Mouse (Mus musculus) left cerebral cortex, adult 2 months (tissue): ENCODE results near the gene D630039A03Rik. TPM values are rescaled to one million over a fixed set of nuclear protein-coding genes. Genes with fewer than 3 reads are reported as not detected.
"Not testable (repeated sequence)": the region's sequence is repeated elsewhere in the genome, so short reads cannot be mapped to it uniquely, and the experiment has no call there.

ENCODE experiments used
- DNase-seq, 2 experiments: peaks; one replicate each; pipeline ENCODE4 v3.0.0; 2021 to 2022; ENCODE audit warnings: low spot score in 2 of 2, mixed read lengths in 1 of 2; ENCODE audit errors: extremely low spot score in 1 of 2
- H3K27ac ChIP-seq: fragments of 200-600 bp; 2 replicates; pipeline ENCODE4 v1.8.1; 2022
- H3K4me3 ChIP-seq: fragments of 200-600 bp; 2 replicates; pipeline ENCODE4 v1.8.1; 2022
- CTCF ChIP-seq: fragments of 200-600 bp; IDR thresholded peaks from 2 replicates; pipeline ENCODE4 v1.8.1; 2022; ENCODE audit warnings: antibody characterized with exemption, mild to moderate bottlenecking, moderate library complexity
- intact Hi-C: fragments of 180-260 bp; cut with DNase I; formaldehyde crosslinking; loops from one replicate; pipeline ENCODE4 v1.15.1; 2025
- total RNA-seq, 2 experiments: library from RNA; stranded (reverse); gene quantifications; 2 replicates each; pipeline ENCODE4 v1.2.3; 2021

D630039A03Rik gene
- total RNA-seq, 2 experiments from 2014 or later, result 0.27 to 0.42 TPM

DNA sequence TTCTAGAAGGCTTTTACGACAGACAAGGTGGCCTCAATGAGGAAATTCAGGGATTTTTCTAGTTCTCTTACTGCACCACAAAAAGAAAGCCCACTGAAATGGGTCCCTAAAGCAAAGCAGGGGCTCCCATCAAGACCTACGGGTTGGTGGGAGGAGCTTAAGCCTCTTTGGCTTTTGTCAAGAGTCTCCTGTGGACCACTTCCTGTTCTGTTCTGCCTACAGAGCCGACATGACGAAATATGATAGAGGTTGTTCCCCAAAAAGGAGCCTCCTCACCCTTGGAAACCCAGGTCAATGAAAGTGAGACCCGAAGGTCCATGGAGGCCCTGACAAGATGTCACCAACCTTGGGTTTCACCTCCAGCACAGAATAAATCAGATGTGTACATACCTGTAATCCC is 13.5 kb downstream of the D630039A03Rik start:
- Histone ChIP-seq H3K4me3 (no peak overlapping the region), H3K27ac (no peak overlapping the region)
- intact Hi-C loops, result loop anchor here (10.0 kb wide), 1 partner anchor 352 kb away; no protein-coding TSS in a partner anchor
- no peak for DNase-seq
- TF ChIP-seq CTCF, result no peak

DNA sequence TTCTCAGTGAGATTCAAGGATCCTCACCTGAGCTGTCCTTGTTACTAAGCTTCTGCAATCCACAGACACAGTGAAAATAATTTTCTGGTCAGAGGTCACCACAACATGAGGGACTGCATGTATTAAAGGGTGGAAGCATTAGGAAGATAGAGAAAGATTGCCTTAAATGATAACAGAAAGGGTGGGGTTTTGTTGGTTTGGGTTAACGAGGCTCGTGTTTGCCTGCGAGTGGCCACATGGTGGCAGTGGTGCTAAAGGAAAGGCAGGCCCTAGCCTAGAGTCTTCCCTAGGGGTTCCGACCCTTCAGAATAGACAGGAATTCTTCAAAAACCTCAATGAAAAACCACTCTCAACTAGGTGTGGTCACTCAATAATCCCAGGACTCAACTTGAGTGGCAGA is 14.9 kb downstream of the D630039A03Rik start:
- DNase-seq, result peak; percentile 33 to 48
- intact Hi-C loops, result loop anchor here (1.0 to 10.0 kb wide), 2 partner anchors 178 to 354 kb away; no protein-coding TSS in a partner anchor
- Histone ChIP-seq H3K27ac (no peak overlapping the region), H3K4me3 (no peak overlapping the region)
- peak; percentile 77 for TF ChIP-seq CTCF

DNA sequence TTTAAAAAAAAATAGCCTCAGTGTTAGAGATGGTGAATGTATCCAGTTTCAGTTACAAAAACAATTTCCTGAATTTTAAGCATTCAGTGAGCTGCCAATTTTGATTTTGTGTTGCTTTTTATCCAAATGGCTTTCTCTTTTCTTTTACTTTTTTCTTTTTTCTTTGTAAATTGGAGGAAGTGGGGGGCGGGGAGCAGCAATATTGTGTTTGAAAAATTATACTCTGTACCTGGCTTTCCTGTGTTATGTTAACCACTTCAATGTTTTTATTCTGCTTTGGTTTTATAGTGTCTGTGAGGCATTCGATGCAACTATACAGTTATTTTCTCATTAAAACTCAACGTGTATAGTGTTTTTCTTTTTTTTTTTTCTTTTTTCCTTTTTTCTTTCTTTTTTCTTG is 19.5 kb downstream of the D630039A03Rik start:
- TF ChIP-seq CTCF, result no peak
- no peak for DNase-seq
- intact Hi-C loops, result no loop called here
- no peak overlapping the region for H3K4me3 ChIP-seq
- H3K27ac ChIP-seq, result no peak overlapping the region

DNA sequence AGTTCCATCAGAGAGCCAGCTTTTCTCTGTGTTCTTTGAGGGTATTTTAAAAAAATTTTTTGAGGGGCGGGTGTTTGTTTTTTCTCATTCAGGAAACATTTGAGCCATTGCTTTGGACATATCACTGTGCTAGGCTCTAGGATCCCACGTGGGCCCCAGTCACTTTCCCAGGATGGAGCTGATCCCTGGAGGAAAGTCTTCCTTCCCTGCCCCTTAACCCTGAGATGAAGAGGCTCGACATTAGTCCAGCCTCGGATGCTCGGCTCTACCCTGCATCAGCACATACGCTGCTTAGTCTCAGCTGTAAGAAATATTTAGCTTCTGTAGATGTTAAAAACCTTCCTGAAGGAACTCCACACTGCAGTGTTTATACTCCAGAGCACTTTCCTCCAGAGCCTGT is 20.2 kb downstream of the D630039A03Rik start:
- H3K27ac ChIP-seq, result no peak overlapping the region
- H3K4me3 ChIP-seq, result no peak overlapping the region
- intact Hi-C loops, result no loop called here
- no peak for DNase-seq
- no peak for TF ChIP-seq CTCF

DNA sequence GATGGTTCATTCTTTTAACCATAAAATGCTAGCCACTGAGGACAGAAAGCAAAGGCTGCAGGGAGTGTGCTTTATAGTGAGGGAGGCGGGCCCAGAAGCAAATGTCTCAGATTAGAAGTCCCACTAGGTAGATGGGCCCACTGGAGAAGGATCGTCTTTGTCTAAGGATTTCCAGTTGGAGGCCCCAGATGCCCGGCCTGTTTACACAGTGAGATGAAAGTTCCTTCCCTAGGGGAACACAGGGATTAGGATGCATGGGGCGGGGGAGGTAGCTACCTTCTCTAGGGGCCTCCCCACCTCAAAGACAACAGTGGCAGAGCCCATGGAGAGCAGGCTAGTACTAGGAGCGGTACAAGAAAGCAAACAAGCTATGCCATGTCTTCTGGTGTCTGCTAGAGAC is 21.0 kb downstream of the D630039A03Rik start:
- Histone ChIP-seq H3K4me3 (no peak overlapping the region), H3K27ac (no peak overlapping the region)
- no peak for DNase-seq
- no peak for TF ChIP-seq CTCF
- intact Hi-C loops, result no loop called here

DNA sequence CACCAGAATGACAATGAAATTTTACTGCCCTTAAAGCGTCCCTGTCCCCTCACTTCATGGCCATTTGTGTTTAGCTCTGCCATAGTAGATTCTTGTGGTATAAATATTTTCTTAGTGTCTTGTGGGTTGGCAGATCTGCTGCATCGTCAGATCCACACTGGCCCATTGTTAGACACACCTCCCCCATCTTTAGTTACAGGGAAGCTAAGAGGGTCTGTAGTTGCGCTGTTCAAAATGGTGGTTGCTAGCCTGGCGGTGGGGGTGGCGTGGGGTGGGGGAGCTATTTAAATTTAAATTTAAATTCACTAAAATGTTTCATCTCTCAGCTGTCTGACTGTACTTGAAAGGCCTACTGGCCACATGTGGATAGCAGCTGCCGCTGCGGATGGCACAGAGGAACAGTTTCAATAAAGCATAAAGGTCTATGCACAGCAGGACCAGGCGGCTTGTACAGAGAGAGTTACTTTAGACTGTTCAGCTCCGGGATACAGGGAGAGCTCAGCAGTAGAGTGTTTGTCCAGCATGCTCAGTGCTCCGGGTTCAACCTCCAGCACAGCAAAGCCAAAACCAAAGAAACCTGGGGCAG is 24.0 kb downstream of the D630039A03Rik start:
- H3K4me3 ChIP-seq, result no peak overlapping the region
- intact Hi-C loops, result no loop called here
- TF ChIP-seq CTCF, result no peak
- H3K27ac ChIP-seq, result no peak overlapping the region
- DNase-seq, result no peak

DNA sequence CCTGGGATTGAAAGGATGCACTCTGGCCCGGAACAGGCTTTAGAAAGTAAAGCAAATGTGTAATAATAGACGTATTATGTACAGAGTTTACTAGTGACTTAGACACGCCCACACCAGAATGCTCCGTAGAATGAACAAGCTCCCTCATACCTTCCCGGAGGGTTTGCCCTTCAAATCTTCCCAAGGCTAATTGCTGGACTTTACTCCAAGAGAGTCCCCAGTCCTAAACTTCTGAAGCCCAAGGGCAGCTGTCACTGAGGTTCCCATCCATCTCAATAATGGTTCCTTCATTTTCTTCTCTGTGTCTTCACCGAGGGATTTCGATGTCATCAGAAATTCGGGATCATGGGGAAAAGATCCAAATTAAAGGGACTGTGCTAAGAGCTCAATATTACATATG is 26.3 kb downstream of the D630039A03Rik start:
- TF ChIP-seq CTCF, result no peak
- intact Hi-C loops, result loop anchor here (10.0 kb wide), 1 partner anchor 515 kb away; no protein-coding TSS in a partner anchor
- no peak overlapping the region for H3K27ac ChIP-seq
- DNase-seq, result no peak
- H3K4me3 ChIP-seq, result no peak overlapping the region

DNA sequence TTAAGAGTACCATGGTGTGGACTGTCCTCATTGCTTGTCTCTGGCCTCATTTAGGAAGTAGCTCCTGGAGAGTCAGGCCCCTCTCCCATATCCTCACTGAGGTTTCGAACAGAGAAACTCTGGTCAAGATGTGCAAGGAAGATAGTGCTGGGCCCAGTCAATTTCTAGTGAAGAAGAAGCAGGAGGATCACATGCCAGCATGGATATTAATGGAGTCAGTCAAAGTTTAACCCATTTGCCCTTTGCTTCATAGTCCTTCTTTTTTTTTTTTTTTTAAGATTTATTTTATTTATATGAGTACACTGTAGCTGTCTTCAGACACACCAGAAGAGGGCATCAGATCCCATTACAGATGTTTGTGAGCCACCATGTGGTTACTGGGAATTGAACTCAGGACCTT is 27.1 kb downstream of the D630039A03Rik start:
- not testable (repeated sequence) for DNase-seq, H3K27ac ChIP-seq, H3K4me3 ChIP-seq
- intact Hi-C loops, result loop anchor here (10.0 kb wide), 1 partner anchor 514 kb away; no protein-coding TSS in a partner anchor

DNA sequence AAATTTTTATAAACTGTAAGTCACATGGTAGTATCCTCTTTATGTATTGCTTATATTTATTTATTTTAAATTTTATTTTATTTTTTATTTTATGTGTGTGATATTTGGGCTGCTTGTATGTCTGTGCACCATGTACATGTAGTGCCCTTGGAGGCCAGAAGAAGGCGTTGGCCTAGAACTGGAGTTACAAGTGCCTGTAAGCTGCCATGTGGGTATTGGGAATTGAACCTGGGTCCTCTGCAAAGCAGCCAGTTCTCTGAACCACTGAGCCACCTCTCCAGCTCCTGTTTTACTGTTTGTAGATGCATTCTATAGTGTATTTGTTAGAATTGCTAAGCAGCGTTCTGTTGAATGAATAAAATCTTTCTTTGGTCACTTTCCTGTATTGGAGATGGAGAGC is 27.9 kb downstream of the D630039A03Rik start:
- intact Hi-C loops, result loop anchor here (10.0 kb wide), 1 partner anchor 513 kb away; no protein-coding TSS in a partner anchor
- TF ChIP-seq CTCF, result no peak
- H3K27ac ChIP-seq, result no peak overlapping the region
- no peak for DNase-seq
- no peak overlapping the region for H3K4me3 ChIP-seq

DNA sequence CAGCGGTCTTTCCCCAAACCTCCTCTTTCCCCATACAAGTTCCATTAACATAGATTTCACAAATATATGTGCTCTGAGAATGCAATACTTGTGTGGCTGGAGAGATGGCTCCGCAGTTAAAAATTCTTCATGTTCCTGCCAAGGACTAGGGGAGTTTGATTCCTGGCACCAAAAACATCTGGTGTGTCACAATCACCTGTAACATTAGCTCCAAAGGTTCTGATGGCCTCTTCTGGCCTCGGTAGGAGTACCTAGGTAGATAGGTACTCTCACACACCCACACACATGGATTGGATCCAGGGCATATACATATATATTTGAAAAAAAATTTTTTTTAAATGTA is 29.2 kb downstream of the D630039A03Rik start:
- intact Hi-C loops, result loop anchor here (10.0 kb wide), 1 partner anchor 512 kb away; no protein-coding TSS in a partner anchor
- TF ChIP-seq CTCF, result no peak
- no peak for DNase-seq
- no peak overlapping the region for H3K27ac ChIP-seq
- H3K4me3 ChIP-seq, result no peak overlapping the region

DNA sequence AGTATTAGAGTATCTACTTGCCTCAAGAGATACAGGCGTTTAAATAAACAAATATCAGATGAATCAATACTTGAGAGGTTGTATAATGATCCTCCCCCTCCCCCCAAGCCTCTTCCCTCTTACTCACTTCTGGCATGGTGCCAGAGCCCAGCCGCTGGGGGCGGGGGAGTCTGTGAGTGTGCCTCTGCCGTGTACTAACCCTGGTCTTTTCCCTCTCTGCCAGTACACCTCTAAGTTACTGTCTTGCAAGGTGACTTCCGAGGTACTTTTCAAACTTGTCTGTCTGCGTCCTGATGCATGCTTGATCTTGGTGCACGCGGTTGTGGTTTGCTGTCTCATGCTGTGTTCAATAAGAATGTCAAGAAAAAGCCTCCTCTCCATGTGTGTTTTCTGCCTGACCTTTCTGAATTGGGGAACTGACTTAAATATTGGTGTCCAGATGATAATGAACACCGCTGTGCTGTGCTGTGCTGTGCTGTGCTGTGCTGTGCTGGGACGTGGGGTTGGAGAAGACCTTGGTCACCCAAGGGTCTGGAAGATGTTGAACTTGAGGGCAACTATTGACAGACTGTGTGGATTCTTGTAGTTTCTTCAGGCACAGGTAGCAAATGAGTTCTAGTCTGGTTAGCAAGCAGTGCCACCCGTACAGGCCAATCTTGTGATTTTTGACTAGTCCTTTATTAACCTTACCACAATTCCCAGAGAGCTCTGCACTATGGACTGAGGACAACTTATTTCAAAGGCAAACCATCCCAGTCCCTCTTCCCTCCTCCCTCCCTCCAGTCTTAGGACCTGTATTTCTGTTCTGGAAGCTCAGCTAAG is 29.8 kb downstream of the D630039A03Rik start:
- Histone ChIP-seq H3K4me3 (no peak overlapping the region), H3K27ac (no peak overlapping the region)
- TF ChIP-seq CTCF, result no peak
- intact Hi-C loops, result loop anchor here (10.0 kb wide), 1 partner anchor 511 kb away; no protein-coding TSS in a partner anchor
- no peak for DNase-seq

DNA sequence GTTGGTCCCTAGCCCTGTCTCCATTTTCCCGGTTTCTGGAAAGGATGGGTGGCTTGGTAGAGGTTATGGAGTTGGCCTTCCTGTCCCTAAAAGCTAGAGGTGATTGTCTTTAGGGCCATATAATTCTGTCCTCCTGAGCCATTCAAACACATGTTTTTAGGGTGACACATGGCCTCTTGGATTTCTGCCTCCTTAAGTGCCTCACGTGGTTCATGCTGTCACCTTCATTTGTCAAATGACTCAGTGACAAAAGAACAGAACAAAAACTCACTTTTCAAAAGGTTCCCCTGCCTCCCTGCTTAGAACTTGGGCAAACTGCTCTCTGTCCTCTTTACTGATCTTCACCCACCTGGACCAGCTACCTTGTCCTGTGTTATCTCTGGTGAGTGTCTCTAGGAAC is 30.9 kb downstream of the D630039A03Rik start:
- DNase-seq, result no peak
- Histone ChIP-seq H3K27ac (no peak overlapping the region), H3K4me3 (no peak overlapping the region)
- intact Hi-C loops, result loop anchor here (10.0 kb wide), 1 partner anchor 510 kb away; no protein-coding TSS in a partner anchor
- no peak for TF ChIP-seq CTCF
